Mouse (Mus musculus): ENCODE data around the gene Olfr1359.
"Not testable (repeated sequence)": the region's sequence is repeated elsewhere in the genome, so short reads cannot be mapped to it uniquely, and the experiment has no call there.

Olfr1359 gene

DNA sequence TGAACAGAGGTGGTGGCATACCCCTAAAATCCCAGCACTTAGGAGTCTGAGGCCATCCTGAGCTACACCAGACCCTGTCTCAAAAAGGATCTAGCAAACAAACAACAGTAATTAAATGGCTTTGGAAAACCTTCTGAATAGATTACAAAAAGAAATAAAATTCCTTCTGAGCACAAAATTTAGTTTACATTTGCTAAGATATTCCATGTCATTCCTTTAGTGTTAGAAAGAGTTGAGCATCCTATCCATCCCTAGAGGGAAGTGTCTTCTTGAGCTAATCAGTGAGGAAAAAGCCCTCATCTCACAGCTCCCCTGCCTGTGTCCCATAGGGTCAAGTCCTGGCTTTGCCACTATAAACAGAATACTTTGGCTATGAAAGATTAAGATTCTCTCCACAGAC lies at the start of gene Olfr1359:
Gene Olfr1359 (plus strand): TSS at position 301 of the 400 bp plus-strand sequence.
- no peak for DNase-seq (ENCODE audit: low spot score)

DNA sequence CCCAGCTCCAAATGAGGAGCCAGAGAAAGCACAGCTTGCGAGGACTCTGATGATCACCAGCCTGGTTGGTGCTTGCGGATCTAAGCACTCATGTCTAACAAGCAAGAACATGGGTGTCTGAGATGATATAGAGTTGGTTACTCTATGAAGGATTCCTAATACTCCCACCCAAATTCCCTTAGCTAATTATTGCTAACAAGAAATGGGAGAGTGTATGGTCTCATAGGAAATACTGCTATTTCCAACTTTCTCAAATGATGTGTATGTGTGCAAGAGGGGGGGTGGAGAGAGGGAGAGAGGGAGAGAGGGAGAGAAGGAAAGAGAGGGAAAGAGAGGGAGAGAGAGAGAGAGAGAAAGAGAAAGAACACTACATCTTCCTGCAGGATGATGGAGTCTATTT lies 34.6 kb upstream of the Olfr1359 start, which contains the start of gene Olfr1361:
Gene Olfr1361 (minus strand): TSS at position 101 of the 400 bp plus-strand sequence.
- no peak for DNase-seq (ENCODE audit: low spot score)

DNA sequence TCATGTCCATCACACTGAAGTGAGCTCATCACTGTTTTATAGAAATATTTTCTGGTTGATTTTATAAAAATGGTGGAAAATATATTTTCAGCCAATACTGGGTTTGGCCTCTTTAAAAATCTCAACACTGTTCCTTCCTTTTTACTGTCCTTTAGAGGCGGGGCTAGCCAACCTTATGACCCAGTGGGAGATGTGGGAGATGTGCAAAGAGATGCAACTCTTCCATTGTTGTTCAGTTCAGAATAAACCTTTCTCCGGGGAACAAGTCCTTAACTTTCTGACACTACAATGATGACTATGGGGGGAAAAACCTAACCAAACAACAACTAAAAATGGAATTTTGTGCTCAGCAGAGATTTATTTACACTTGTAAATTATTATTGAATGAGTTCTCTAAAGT lies 20.6 kb upstream of the Olfr1359 start, which contains the start of gene Olfr1360:
Gene Olfr1360 (minus strand): TSS at position 101 of the 400 bp plus-strand sequence.
- no peak for DNase-seq (ENCODE audit: low spot score)

DNA sequence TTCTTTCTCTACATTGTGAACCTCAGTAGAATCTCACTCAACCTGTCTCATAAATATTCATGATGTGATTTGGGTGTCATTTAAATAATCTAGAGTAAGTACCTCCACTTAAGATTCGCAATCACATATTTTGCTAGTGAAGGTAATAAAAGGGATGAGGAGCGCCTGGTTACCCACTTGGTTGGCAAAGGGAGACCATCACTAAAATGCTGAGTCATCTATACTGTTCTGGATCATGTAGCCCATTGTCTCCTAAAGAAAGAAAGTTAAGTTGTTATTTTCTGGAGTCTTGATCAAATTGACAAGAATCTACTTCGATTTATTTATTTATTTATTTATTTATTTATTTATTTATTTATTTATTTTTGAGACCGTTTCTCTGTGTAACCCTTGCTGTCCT lies 8.8 kb downstream of the Olfr1359 start:
- DNase-seq (ENCODE audit: low spot score): no peak

DNA sequence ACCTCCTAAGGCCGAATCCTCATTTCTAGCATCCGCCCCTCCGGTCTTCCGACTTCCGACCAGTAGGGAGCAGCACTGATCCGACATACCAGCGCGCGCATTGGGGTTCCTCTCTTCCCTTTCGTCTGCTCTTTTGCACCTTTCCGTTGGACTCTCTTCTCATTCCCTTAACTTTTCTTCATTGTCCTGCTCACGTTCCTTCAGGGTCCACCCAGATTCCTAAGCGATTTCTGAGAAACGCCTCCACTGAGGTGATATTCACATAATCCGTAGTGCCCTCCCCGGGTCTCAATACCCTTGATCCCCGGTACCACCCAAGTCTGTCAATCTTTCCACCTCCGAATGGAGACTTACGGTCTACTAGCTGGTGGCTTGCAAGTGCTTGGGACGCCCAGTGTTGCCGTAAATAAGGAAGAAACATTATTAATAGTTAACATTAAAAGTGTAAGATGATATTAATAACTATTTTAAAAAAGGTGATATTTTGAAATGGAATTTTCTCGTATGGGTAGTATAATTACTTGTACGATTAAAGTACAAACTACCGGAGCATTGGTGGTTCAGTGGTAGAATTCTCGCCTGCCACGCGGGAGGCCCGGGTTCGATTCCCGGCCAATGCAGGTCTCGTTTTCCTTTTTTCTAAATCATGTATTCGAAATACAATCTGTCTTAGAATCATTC lies 12.3 kb downstream of the Olfr1359 start:
- DNase-seq (ENCODE audit: low spot score): peak; percentile 88

DNA sequence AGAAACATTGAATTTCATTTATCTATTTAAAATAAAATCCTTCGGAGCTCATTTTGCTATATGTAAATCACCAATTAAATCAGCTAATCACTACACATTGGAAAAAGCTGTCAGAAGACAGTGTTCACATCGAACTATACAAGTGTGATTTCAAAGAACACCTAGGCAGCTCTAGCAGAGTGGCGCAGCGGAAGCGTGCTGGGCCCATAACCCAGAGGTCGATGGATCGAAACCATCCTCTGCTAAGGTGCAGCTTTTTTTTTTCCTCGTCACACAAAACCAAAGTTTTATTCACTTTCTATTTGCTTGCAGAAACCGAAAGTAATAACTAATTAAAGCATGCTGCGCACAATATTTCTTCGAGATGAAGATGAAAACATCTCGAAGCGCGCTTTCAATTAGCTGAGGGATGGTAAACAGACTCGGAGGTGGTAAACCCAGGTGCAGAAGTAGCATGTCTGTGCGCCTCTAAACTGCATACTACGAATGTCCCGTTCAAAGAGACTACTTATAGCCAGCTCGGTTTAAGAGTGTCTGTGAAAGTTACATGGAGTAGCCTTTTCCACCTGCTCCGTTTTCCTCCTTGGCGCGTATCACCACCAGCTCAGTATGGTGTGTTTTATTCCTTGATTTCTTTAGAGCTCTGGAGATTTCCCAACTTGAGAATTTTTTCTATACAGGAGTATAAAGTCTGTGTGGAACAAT lies 13.1 kb downstream of the Olfr1359 start:
- peak; percentile 84 for DNase-seq (ENCODE audit: low spot score)

DNA sequence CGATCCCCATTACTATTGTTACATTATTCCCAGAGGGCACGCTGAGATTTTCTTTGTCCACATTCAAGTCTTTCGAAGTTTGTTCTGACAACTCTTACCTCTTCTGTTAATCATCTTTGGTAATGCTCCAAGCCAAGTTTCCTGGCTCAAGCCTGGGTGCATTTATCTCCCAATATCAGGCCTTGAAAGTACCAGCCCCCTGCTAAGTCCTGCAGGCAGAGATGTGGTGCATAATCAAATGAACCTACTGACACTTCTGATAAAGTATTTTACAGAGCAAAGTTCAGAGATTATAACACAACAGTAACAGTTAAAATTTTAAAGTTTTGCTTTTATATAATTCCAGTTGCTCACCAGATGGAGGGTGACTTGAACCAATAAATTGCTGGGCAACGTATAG lies 13.8 kb downstream of the Olfr1359 start:
- DNase-seq (ENCODE audit: low spot score): no peak

DNA sequence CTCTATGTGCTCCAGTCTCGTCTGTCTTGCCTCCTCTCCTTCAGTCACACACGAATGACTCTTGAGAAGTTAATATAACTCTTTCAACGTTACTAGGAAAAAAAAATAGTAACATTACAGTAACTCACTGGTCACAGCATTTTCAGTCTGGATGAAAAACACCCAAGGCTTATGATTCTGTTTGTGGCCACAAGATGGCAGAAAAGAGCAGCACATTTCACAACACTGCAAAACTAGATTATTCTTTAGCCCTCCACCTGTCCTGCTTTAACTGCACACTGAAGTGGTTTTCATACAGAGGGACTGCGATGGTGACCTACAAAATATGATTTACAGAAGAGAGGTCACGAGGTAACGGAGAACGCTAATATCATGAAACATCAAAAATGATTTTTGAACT lies 16.8 kb downstream of the Olfr1359 start:
- peak; percentile 49 for DNase-seq (ENCODE audit: low spot score)

DNA sequence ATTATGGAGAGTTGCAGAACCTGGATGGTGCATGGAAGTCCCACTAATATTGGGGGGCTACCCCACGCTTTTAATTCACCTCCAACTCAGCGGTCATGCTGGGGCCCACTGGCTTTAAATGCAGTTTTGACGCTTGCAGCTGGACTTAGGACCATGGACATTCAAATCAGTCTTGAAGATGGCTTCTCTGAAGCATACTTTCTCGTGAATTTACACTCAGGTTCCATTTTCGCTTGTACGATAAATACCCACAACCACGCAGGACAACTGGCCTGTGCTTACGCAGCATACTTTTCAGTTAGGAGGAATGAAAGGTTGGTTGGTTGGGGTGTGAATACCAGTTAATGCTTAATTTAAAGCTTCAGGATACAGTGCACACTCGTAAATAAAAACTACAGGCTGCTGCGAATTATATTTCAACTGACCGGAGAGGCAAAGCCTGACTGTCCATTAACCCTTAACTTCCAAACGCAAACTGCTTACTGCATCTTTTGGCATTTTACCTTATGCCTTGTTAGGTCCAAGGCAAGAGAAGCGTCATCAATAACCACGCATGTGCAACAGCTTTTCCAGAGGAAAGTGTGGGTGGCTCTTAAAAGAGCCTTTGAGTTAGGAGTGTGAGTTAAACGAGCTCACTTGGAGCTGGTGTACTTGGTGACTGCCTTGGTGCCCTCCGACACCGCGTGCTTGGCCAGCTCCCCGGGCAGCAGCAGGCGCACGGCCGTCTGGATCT lies 17.4 kb downstream of the Olfr1359 start:
- no peak for DNase-seq (ENCODE audit: low spot score)

DNA sequence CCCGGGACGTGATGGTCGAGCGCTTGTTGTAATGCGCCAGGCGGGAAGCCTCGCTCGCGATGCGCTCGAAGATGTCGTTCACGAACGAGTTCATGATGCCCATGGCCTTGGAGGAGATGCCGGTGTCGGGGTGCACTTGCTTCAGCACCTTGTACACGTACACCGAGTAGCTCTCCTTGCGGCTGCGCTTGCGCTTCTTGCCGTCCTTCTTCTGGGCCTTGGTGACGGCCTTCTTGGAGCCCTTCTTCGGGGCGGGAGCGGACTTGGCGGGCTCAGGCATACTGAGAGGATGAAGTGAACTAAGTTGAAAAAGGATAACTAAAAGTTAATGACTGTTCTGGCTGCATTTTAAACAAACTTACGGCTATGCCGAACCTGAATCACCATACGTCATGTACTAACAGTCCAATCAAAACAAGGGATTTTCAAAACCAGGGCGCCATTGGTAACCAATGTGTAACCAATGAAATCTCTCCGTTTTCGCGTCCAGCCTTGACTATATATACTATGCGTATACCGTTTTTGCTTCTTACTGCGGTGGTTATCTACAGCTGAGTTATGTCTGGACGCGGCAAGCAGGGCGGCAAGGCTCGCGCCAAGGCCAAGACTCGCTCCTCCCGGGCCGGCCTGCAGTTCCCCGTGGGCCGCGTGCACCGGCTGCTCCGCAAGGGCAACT lies 18.1 kb downstream of the Olfr1359 start, which contains the start of the genes Hist1h2bl and Hist1h2ai:
Gene Hist1h2bl (minus strand): TSS at position 280 of the 676 bp plus-strand sequence.
Gene Hist1h2ai (plus strand): TSS at position 559 of the 676 bp plus-strand sequence.
- DNase-seq (ENCODE audit: low spot score): peak; percentile 64

DNA sequence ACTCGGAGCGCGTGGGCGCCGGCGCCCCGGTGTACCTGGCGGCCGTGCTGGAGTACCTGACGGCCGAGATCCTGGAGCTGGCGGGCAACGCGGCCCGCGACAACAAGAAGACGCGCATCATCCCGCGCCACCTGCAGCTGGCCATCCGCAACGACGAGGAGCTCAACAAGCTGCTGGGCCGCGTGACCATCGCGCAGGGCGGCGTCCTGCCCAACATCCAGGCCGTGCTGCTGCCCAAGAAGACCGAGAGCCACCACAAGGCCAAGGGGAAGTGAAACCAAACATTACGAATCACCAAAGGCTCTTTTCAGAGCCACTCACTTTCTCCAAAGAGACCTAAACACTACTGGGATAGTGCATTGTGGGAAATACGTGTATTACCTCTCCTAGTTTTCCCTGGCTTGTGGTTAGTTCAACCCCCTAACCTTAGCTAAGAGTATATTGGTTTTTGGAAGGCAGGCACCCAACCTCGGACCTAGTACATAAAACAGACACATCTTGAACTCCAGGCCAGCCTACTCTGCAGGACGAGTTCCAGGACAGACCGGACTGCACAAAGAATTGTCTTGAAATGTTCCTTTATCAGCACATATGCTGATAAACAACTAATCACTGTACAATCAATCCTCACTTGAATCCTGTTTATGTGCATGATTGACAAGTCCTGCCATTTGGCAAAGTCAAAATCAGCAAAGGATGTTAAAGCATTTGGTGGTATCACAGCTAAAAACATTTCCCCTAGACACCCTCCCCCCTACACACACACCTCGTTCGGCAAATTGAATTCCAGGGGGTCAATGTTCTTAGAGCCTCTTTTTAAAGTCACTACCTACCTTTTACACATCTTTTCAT lies 18.9 kb downstream of the Olfr1359 start:
- DNase-seq (ENCODE audit: low spot score): not testable (repeated sequence)

DNA sequence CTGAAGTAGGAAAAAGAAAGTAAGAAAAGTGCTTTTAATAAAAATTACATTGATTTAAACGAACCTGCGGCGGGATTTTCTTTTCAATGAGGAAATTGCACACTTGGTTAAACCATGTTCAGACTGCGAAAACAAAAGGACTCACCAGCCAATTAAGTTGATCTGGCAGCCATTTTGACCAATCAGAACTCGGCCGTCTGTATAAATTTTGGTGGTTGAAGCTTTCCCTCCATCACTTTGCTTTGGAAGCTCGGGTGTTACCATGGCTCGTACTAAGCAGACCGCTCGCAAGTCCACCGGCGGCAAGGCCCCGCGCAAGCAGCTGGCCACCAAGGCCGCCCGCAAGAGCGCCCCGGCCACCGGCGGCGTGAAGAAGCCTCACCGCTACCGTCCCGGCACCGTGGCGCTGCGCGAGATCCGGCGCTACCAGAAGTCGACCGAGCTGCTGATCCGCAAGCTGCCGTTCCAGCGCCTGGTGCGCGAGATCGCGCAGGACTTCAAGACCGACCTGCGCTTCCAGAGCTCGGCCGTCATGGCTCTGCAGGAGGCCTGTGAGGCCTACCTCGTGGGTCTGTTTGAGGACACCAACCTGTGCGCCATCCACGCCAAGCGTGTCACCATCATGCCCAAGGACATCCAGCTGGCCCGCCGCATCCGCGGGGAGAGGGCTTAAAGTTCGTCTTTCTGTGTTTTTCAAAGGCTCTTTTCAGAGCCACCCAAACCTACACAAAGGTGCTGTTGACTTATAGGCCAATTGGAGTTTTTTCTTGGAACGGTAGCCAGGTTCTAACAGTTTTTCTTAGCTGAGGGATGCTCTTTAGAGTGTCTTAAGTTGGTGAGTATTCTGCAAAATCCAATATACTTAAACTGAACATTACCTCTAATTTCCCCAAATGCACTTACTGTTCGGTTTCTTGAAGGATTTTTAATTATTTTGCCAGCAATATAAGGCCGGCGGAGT lies 19.8 kb downstream of the Olfr1359 start, which contains the start of gene Hist1h3h:
Gene Hist1h3h (plus strand): TSS at position 263 of the 961 bp plus-strand sequence.
- peak; percentile 76 for DNase-seq (ENCODE audit: low spot score)

DNA sequence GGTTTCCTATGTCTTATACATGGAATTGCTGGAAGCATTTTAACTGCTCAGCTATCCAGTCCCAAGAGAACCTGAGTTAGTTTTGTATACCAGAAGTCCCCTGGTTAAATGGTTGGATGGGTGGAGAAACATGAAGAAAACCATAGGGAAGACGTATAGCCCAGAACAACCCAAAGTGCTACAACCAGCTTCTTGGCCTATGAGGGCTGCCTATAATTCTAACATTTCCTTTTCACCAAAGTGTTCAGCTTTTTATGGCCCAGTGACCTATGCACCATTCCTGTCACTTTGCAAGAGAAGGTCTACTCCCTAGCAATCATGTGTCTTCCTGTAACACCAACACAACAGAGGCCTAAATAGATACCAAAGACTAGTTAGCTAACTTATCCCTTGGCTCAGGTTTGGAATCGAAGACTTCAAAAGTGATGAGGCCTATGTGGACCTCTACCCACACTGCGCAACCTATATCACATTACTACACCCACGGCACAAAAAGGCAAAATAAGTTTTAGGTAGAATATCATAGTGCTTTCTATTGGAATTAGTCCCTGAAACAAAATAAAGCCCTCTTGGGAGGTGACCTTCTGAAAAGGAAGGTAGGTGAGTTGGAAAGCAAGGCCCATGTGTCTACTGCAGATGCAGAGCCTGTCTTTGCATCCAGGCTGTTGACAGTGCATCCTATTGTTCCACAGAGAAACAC lies 20.6 kb downstream of the Olfr1359 start:
- no peak for DNase-seq (ENCODE audit: low spot score)

DNA sequence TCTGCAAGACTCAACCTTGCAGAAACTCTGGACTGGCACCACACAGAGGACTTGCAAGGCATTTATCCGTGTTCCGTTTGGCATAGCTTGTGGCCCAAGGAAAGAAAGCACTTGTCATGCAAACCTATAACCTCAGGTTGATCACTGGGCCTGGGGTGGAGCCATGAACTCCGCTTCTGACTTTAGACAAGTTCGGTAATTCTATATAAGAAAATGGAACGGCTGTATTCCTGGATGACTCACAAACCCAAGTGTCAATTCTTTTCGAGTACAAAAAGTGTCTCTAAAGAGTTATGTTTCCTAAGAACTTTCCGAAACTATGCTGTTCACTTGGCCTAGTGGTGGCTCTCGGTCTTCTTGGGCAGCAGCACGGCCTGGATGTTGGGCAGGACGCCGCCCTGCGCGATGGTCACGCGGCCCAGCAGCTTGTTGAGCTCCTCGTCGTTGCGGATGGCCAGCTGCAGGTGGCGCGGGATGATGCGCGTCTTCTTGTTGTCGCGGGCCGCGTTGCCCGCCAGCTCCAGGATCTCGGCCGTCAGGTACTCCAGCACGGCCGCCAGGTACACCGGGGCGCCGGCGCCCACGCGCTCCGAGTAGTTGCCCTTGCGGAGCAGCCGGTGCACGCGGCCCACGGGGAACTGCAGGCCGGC lies 23.3 kb downstream of the Olfr1359 start:
- not testable (repeated sequence) for DNase-seq (ENCODE audit: low spot score)

DNA sequence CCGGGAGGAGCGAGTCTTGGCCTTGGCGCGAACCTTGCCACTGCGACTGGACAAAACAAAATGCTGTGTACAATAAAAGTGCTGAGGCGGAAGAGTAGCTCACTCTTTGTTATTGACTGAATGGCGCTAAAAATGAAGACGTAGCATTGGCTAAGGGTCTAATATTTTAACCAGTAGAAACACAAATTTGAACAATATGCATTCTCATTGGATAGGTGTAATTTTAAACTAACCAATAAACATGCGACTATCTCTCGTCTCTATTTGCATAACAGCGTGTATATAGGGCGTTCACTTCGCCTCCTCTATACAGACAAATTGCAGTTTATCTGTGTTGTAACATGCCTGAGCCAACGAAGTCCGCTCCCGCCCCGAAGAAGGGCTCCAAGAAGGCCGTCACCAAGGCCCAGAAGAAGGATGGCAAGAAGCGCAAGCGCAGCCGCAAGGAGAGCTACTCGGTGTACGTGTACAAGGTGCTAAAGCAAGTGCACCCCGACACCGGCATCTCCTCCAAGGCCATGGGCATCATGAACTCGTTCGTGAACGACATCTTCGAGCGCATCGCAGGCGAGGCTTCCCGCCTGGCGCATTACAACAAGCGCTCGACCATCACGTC lies 24.0 kb downstream of the Olfr1359 start, which contains the start of gene Hist1h2bm:
Gene Hist1h2bm (plus strand): TSS at position 288 of the 616 bp plus-strand sequence.
- DNase-seq (ENCODE audit: low spot score): not testable (repeated sequence)

DNA sequence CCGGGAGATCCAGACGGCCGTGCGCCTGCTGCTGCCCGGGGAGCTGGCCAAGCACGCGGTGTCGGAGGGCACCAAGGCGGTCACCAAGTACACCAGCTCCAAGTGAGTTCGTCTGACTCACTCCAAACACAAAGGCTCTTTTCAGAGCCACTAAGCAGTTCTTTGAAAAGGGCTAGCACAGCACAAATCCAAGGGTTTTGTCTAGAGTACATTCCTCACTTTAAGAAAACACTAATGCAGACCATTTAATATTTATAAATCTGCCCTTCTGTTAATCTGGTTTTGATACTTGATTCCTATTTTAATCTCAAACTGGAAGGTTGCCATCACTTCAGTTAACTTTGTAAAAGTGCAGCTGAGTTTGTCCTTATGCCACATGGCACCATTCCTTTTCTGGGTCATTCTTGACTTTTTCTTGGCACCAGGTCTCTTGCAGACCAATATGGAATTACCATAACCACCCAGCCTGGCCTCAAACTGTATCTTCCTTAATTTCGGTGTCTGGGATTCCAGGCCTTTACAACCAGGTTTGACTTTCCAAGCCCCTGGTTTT lies 24.5 kb downstream of the Olfr1359 start:
- no peak for DNase-seq (ENCODE audit: low spot score)

DNA sequence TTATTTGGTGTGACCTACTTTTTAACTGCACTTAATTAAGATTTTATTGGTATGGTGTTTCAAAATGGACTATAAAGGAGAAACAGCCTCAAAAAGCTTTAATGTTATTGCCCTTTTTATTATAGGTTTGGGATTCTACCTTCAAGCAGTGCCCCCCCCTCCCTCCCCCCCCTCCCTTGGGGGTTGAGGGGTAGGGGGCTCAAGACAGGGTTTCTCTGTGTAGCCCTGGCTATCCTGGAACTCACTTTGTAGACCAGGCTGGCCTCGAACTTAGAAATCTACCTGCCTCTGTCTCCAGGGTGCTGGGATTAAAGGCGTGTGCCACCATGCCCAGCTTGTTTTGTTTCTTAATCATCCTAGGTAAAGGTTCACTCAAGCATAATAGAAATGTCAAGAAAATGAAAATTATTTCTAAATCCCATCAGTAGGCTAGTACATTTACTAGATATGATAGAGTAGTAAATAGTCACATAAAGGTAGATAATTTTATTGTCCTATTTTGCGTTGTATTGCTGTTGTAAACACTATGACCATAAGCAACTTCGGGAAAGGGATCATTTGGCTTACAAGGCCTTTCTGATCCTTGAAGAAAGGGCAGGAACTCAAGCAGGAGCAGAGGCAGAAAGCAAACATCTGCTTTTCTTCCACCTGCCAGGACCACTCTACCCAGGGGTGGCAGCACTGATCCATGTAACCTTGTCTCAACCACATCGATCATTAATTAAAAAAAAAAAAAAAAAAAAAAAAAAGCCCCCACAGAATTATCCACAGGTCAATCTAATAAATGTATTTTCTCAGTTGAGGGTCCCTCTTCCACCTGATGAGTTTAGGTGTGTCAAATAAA lies 25.3 kb downstream of the Olfr1359 start:
- DNase-seq (ENCODE audit: low spot score): no peak

Data from ovary, postnatal 14 days (tissue).